Mouse (Mus musculus): ENCODE data around the gene Fam53a. TPM values are rescaled to one million over a fixed set of nuclear protein-coding genes. Genes with fewer than 3 reads are reported as not detected.

The Fam53a gene
- polyA plus RNA-seq, 1 experiment, result 25.8 TPM

Other genes with a start within 250 kb of the Fam53a start
- not detected in 2 replicates for gene Nkx1-1, start 195.7 kb downstream of the Fam53a start, polyA plus RNA-seq (2012; rRNA removed)
- 1.6 and 2.0 TPM in 2 replicates for gene Gm9903, start 290 bp upstream of the Fam53a start, polyA plus RNA-seq (2012; rRNA removed)
- gene Slbp, start 22.9 kb upstream of the Fam53a start, polyA plus RNA-seq (2012; rRNA removed), result 14.7 and 21.2 TPM in 2 replicates
- gene Tacc3, start 28.5 kb upstream of the Fam53a start, polyA plus RNA-seq (2012; rRNA removed), result 9.2 and 11.0 TPM in 2 replicates
- 42.2 and 51.3 TPM in 2 replicates for gene Tmem129, start 28.8 kb upstream of the Fam53a start, polyA plus RNA-seq (2012; rRNA removed)
- gene Fgfr3, start 92.0 kb upstream of the Fam53a start, polyA plus RNA-seq (2012; rRNA removed), result 27.2 and 33.9 TPM in 2 replicates
- 51.8 and 54.6 TPM in 2 replicates for gene Letm1, start 153.2 kb upstream of the Fam53a start, polyA plus RNA-seq (2012; rRNA removed)
- 14.2 and 14.6 TPM in 2 replicates for gene Nsd2, start 191.1 kb upstream of the Fam53a start, polyA plus RNA-seq (2012; rRNA removed)

Data from gonadal fat pad, adult 2 months (tissue).